Mouse (Mus musculus): ENCODE results near the gene Prm2. TPM values are rescaled to one million over a fixed set of nuclear protein-coding genes. Genes with fewer than 3 reads are reported as not detected.

Gene Prm2
- polyA plus RNA-seq, 1 experiment, result not detected

DNA sequence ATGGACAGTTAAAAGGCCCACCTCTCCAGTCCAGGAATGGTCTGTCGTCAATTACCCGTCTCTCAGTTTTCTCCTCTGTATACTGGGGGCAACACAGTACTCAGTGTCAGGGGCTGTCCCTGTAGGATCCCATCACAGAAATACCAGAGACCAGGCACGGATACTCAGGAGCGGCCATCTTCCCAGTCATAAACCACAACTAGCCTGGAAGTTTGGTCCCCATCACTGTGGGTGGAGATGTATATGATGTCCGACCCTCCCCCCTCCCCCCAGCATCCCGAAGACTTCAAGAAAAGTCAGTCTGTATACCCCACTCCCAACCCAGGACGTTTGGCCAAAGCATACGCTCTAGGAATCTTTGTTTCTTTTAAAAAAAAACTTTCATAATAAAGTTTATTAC is 12.5 kb downstream of the Prm2 start:
- 80% methylated on average over 8 of the region's 8 CpGs for WGBS
- H3K4me1 ChIP-seq (ENCODE audit: control insufficient read depth, insufficient read depth, insufficient read length, low read length), result peaks cover 24% of the 10 kb centered on the region
- H3K27me3 ChIP-seq (ENCODE audit: control insufficient read depth, insufficient read depth, low read length), result no peaks in the 10 kb centered on the region
- peak overlapping the region; percentile 33 for H3K4me3 ChIP-seq (ENCODE audit: low read depth, low read length)
- H3K27ac ChIP-seq (ENCODE audit: insufficient read depth, low read depth, low read length), result no peak overlapping the region
- H3K36me3 ChIP-seq (ENCODE audit: control insufficient read depth, insufficient read depth, low read length), result peaks cover 6% of the 10 kb centered on the region
- no peak for TF ChIP-seq POLR2A (IDR thresholded peaks at IDR 0.05; ENCODE audit: low read depth, low read length)
- no peak for TF ChIP-seq CTCF (IDR thresholded peaks at IDR 0.05; ENCODE audit: extremely low read depth, insufficient read length, insufficient replicate concordance, low read depth, low read length)

DNA sequence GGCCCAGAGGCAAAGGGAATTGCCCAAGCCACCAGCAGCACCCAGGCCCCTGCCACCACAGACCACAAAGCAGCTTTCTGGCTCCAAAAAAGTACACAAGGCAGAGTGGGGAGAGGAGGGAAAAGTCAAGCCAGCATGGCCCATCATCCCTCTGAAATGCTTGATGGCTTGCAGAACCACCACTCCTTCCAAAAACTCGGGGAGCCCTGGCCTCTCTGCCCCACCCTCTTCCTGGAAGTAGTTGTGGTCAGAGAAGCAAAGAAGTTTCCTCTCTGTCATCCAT is 12.8 kb downstream of the Prm2 start:
- H3K36me3 ChIP-seq (ENCODE audit: control insufficient read depth, insufficient read depth, low read length), result peaks cover 6% of the 10 kb centered on the region
- TF ChIP-seq CTCF (IDR thresholded peaks at IDR 0.05; ENCODE audit: extremely low read depth, insufficient read length, insufficient replicate concordance, low read depth, low read length) (no peak), POLR2A (IDR thresholded peaks at IDR 0.05; ENCODE audit: low read depth, low read length) (no peak)
- no peaks in the 10 kb centered on the region for H3K27me3 ChIP-seq (ENCODE audit: control insufficient read depth, insufficient read depth, low read length)
- peaks cover 22% of the 10 kb centered on the region for H3K4me1 ChIP-seq (ENCODE audit: control insufficient read depth, insufficient read depth, insufficient read length, low read length)
- no peak overlapping the region for H3K27ac ChIP-seq (ENCODE audit: insufficient read depth, low read depth, low read length)
- 31% methylated on average over 1 of the region's 1 CpGs for WGBS
- H3K4me3 ChIP-seq (ENCODE audit: low read depth, low read length), result peak overlapping the region; percentile 33

DNA sequence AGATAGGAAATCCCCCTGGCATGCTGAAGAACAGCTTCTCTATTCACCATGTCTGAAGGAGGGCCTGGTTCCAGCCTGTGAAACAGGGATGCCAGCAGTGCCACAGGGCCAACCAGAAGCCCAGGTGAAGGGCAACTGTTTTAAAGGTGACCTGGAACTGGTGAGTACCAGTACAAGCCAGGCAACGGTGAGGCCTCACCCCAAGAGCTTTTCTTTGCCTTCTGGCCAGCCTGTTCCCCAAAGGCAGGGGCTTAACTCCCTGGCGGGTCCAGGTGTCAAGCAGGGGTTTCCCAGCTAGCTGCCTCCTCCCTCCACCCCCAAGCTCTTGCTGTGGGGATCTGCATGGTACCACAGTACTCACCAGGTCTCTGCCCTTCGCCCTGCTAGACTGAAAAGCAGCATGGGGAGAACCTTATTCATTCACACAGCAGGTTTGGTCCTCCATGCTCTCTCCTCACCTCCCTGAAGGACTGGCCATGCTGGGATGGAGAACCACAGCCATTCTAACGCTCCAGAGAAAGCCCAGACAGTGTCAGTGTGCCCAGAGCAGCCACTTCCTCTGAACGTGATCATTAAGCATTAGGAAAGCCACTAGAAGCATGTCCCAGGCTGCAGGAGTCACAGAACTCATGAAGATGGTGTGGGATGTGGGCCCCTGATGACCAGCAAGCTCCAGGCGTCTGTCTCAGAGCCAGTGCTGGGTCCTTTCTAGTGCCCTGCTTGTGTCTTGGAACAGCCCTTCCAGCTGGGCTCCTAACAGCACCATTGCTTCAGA is 13.4 kb downstream of the Prm2 start:
- TF ChIP-seq CTCF (IDR thresholded peaks at IDR 0.05; ENCODE audit: extremely low read depth, insufficient read length, insufficient replicate concordance, low read depth, low read length) (no peak), POLR2A (IDR thresholded peaks at IDR 0.05; ENCODE audit: low read depth, low read length) (no peak)
- 77% methylated on average over 6 of the region's 6 CpGs for WGBS
- Histone ChIP-seq H3K27ac (ENCODE audit: insufficient read depth, low read depth, low read length) (no peak overlapping the region), H3K4me3 (ENCODE audit: low read depth, low read length) (peak overlapping the region; percentile 33), H3K36me3 (ENCODE audit: control insufficient read depth, insufficient read depth, low read length) (peaks cover 6% of the 10 kb centered on the region), H3K4me1 (ENCODE audit: control insufficient read depth, insufficient read depth, insufficient read length, low read length) (peaks cover 22% of the 10 kb centered on the region), H3K27me3 (ENCODE audit: control insufficient read depth, insufficient read depth, low read length) (no peaks in the 10 kb centered on the region)

DNA sequence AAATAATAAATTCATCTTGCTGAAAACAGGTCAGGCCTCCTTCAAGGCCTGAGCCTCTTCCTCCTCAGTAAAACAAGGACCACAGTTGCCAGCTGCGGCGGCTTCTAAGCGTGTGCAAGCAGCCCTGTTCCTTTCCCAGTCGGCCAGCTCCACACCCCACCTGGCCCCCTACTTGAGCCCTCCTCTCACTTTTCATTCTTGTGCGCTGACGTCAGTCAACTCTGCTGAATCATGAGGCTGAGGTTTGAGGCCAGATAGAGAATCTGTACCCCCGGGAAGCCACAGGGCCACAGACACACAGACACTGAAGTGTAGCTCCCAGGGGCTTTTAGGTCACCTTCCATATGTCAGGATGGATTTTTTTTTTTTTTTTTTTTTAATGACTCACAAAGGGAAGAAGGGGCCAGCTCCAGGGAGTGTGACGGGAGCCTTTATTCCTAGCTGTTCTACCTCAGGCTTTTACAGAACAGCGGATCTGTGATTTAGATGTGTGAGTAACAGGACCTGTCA is 14.0 kb downstream of the Prm2 start:
- Histone ChIP-seq H3K4me1 (ENCODE audit: control insufficient read depth, insufficient read depth, insufficient read length, low read length) (peaks cover 17% of the 10 kb centered on the region), H3K36me3 (ENCODE audit: control insufficient read depth, insufficient read depth, low read length) (peaks cover 6% of the 10 kb centered on the region), H3K27me3 (ENCODE audit: control insufficient read depth, insufficient read depth, low read length) (no peaks in the 10 kb centered on the region), H3K4me3 (ENCODE audit: low read depth, low read length) (no peak overlapping the region), H3K27ac (ENCODE audit: insufficient read depth, low read depth, low read length) (no peak overlapping the region)
- TF ChIP-seq CTCF (IDR thresholded peaks at IDR 0.05; ENCODE audit: extremely low read depth, insufficient read length, insufficient replicate concordance, low read depth, low read length), result no peak
- TF ChIP-seq POLR2A (IDR thresholded peaks at IDR 0.05; ENCODE audit: low read depth, low read length), result no peak
- WGBS, result 90% methylated on average over 9 of the region's 9 CpGs

DNA sequence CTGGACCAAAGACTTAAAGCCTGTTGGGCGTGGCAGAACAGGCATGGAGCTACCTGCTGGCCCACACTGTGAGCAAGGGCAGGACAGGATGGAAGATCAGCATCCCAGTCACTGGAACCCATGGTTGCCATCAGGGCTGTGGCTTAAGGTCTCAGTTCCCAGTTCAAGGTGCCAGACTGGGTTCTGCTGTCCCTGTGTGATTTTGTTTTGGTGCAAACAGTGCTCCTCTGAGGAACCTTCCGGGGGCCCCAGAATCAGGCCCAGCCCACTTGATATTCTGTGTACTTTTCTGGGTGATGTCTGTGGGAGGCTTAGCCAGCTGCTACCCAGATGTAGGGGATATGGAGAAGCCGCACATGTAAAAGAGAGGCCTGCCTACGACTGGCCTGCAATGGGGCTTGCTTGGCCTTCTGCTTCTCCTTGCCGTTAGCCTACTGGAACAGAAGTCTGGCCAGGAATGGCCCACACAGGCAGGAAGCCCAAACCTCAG is 15.3 kb downstream of the Prm2 start:
- Histone ChIP-seq H3K27me3 (ENCODE audit: control insufficient read depth, insufficient read depth, low read length) (no peaks in the 10 kb centered on the region), H3K4me1 (ENCODE audit: control insufficient read depth, insufficient read depth, insufficient read length, low read length) (peaks cover 12% of the 10 kb centered on the region), H3K4me3 (ENCODE audit: low read depth, low read length) (no peak overlapping the region), H3K36me3 (ENCODE audit: control insufficient read depth, insufficient read depth, low read length) (peaks cover 6% of the 10 kb centered on the region), H3K27ac (ENCODE audit: insufficient read depth, low read depth, low read length) (no peak overlapping the region)
- no peak for TF ChIP-seq CTCF (IDR thresholded peaks at IDR 0.05; ENCODE audit: extremely low read depth, insufficient read length, insufficient replicate concordance, low read depth, low read length)
- no peak for TF ChIP-seq POLR2A (IDR thresholded peaks at IDR 0.05; ENCODE audit: low read depth, low read length)
- WGBS, result 89% methylated on average over 5 of the region's 5 CpGs

DNA sequence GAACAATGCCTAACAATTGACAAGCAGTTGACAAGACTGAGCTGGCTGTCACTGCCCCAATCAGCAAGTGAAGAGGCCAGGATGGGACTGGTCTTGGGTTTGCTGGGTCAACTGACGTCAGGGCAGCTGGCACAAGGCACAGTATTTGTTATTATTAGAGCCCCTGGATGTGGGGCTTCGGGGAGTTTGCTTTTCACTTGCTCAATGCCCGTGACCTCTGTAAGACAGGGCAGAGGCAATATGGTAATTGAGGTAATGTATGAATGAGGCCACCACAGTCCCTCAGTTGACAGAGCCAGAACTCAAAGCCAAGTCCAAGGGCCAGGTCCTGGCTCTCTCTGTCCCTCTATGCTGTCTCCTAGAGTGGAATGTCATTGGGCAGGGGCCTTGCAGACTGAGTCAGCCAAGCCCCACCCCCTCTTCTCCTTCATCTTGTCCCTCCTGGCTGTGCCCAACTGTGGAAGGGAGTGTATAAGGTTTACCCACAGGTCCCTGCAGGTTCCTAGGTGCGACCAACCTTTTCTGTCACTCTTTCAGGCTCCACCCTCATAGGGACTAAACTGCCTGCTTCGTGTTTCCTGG is 18.3 kb downstream of the Prm2 start:
- H3K4me3 ChIP-seq (ENCODE audit: low read depth, low read length), result no peak overlapping the region
- H3K27ac ChIP-seq (ENCODE audit: insufficient read depth, low read depth, low read length), result no peak overlapping the region
- TF ChIP-seq CTCF (IDR thresholded peaks at IDR 0.05; ENCODE audit: extremely low read depth, insufficient read length, insufficient replicate concordance, low read depth, low read length) (no peak), POLR2A (IDR thresholded peaks at IDR 0.05; ENCODE audit: low read depth, low read length) (no peak)
- H3K36me3 ChIP-seq (ENCODE audit: control insufficient read depth, insufficient read depth, low read length), result no peaks in the 10 kb centered on the region; the same call in 1 of the 2 replicates
- WGBS, result 72% methylated on average over 5 of the region's 5 CpGs
- H3K27me3 ChIP-seq (ENCODE audit: control insufficient read depth, insufficient read depth, low read length), result no peaks in the 10 kb centered on the region
- peaks cover 6% of the 10 kb centered on the region; the same call in 1 of the 2 replicates for H3K4me1 ChIP-seq (ENCODE audit: control insufficient read depth, insufficient read depth, insufficient read length, low read length)

DNA sequence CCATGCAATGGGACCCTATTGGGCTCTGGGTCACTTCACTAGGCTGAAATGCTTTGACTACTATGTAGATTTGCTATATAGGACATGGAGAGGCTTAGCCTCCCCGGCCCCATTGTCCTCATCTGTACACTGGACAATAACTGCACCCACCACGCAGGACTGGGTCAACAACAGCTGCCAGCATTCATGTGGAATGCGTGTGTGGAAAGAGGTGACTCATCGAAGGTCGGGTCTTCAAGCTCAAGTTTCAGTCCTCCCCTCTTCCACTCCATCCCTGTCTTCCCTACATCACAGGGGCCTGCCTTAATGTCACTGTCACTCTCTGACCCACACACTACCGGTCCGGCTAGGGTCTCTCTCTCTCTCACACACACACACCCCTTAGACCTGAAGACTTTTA is 19.6 kb downstream of the Prm2 start:
- no peak overlapping the region for H3K4me3 ChIP-seq (ENCODE audit: low read depth, low read length)
- no peak for TF ChIP-seq POLR2A (IDR thresholded peaks at IDR 0.05; ENCODE audit: low read depth, low read length)
- no peak for TF ChIP-seq CTCF (IDR thresholded peaks at IDR 0.05; ENCODE audit: extremely low read depth, insufficient read length, insufficient replicate concordance, low read depth, low read length)
- peaks cover 6% of the 10 kb centered on the region; the same call in 1 of the 2 replicates for H3K4me1 ChIP-seq (ENCODE audit: control insufficient read depth, insufficient read depth, insufficient read length, low read length)
- no peaks in the 10 kb centered on the region for H3K27me3 ChIP-seq (ENCODE audit: control insufficient read depth, insufficient read depth, low read length)
- no peak overlapping the region for H3K27ac ChIP-seq (ENCODE audit: insufficient read depth, low read depth, low read length)
- H3K36me3 ChIP-seq (ENCODE audit: control insufficient read depth, insufficient read depth, low read length), result no peaks in the 10 kb centered on the region
- WGBS, result 67% methylated on average over 7 of the region's 7 CpGs
